Mouse (Mus musculus) stomach, postnatal 0 days (tissue): ENCODE results near the gene Hs3st5. TPM values are rescaled to one million over a fixed set of nuclear protein-coding genes. Genes with fewer than 3 reads are reported as not detected.

Experiments used
- ATAC-seq: fragments of 200-750 bp; cut with Nextera tagmentation; 2 replicates; pipeline ENCODE4 v1.8.0; 2017; ENCODE audit not compliant: low FRiP score, low TSS enrichment
- DNase-seq: peaks from one replicate; pipeline ENCODE4 v3.0.0-alpha.2; 2016; ENCODE audit warnings: low spot score
- H3K27ac ChIP-seq: fragments of 300-500 bp; sonication (generic); replicated peaks from 2 replicates; pipeline ENCODE4 v1.5.1; 2014; ENCODE audit warnings: mild to moderate bottlenecking, control low read depth
- H3K27me3 ChIP-seq: fragments of 300-500 bp; sonication (generic); 2 replicates; pipeline ENCODE4 v1.6.1; 2014; ENCODE audit warnings: low read length; ENCODE audit not compliant: control insufficient read depth, insufficient read depth
- H3K36me3 ChIP-seq: fragments of 300-500 bp; sonication (generic); 2 replicates; pipeline ENCODE4 v1.6.1; 2014; ENCODE audit warnings: low read length, mixed read lengths; ENCODE audit not compliant: control insufficient read depth, insufficient read depth
- H3K4me1 ChIP-seq: fragments of 300-500 bp; sonication (generic); replicated peaks from 2 replicates; pipeline ENCODE4 v1.6.1; 2014; ENCODE audit warnings: antibody characterized with exemption; ENCODE audit not compliant: control insufficient read depth, insufficient read depth
- H3K4me2 ChIP-seq: fragments of 300-500 bp; sonication (generic); replicated peaks from 2 replicates; pipeline ENCODE4 v1.6.1; 2014; ENCODE audit warnings: low read depth, mild to moderate bottlenecking, control low read depth, moderate library complexity
- H3K4me3 ChIP-seq: fragments of 300-500 bp; sonication (generic); 2 replicates; pipeline ENCODE4 v1.5.1; 2014; ENCODE audit warnings: low read depth, low read length, control low read depth
- H3K9ac ChIP-seq: fragments of 300-500 bp; sonication (generic); 2 replicates; pipeline ENCODE4 v1.6.1; 2014; ENCODE audit warnings: mild to moderate bottlenecking, low read length, control low read depth, mixed read lengths
- H3K9me3 ChIP-seq: fragments of 300-500 bp; sonication (generic); 2 replicates; pipeline ENCODE4 v1.6.1; 2016; ENCODE audit warnings: low read length; ENCODE audit not compliant: control insufficient read depth
- CTCF ChIP-seq: IDR thresholded peaks from 2 replicates; pipeline ENCODE4 v1.5.1; 2016; ENCODE audit warnings: antibody characterized with exemption, low read depth, mild to moderate bottlenecking, moderate library complexity
- EP300 ChIP-seq: optimal IDR thresholded peaks from 2 replicates; pipeline ENCODE3; 2016; ENCODE audit warnings: antibody characterized with exemption
- WGBS: fragments of 180-500 bp; shearing (Covaris S2); extraction: QIAGEN DNeasy Blood & Tissue Kit; methylation state at CpG from one replicate; pipeline ENCODE4 v1.1.7; 2014; 5-methylcytosine and 5-hydroxymethylcytosine counted together
- polyA plus RNA-seq: library from polyadenylated mRNA; unstranded; fragments of >200 nt; fragmentation: Nextera tagmentation; extraction: Ambion mirVana; gene quantifications from 2 replicates; pipeline ENCODE4 v1.2.1, GENCODE M21; 2015

The Hs3st5 gene
- polyA plus RNA-seq, 1 experiment from 2014 or later = 1.0 TPM

DNA sequence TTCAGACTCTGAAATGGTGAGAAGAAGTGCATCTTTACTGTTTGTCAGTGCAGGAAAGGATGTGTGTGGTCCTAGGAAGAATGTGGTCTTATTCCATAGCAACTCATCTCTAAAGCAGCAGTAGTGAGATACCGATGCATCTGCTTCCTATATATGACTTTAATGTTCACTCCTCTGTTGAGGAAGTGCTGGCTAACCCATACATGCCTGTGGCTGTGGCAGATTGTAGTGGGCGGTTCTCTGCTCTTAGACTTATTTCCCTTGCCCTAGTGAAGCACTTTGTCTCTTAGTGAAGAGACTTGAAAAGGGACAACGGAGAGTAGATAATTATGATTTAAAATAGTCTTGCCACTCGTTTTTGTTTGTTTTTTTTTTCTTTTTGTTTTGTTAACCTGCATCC, 47.4 kb downstream of the Hs3st5 start:
- H3K4me2 ChIP-seq = no peak overlapping the region
- TF ChIP-seq CTCF = no peak
- no peak for TF ChIP-seq EP300
- no peaks in the 10 kb centered on the region for H3K4me1 ChIP-seq
- ATAC-seq = no peak
- no peaks in the 10 kb centered on the region for H3K27me3 ChIP-seq
- no peak overlapping the region for H3K9ac ChIP-seq
- no peak overlapping the region for H3K4me3 ChIP-seq
- no peaks in the 10 kb centered on the region for H3K36me3 ChIP-seq
- no peak for DNase-seq
- H3K9me3 ChIP-seq = no peaks in the 10 kb centered on the region
- 63% methylated on average over 4 of the region's 4 CpGs for WGBS
- no peak overlapping the region for H3K27ac ChIP-seq

DNA sequence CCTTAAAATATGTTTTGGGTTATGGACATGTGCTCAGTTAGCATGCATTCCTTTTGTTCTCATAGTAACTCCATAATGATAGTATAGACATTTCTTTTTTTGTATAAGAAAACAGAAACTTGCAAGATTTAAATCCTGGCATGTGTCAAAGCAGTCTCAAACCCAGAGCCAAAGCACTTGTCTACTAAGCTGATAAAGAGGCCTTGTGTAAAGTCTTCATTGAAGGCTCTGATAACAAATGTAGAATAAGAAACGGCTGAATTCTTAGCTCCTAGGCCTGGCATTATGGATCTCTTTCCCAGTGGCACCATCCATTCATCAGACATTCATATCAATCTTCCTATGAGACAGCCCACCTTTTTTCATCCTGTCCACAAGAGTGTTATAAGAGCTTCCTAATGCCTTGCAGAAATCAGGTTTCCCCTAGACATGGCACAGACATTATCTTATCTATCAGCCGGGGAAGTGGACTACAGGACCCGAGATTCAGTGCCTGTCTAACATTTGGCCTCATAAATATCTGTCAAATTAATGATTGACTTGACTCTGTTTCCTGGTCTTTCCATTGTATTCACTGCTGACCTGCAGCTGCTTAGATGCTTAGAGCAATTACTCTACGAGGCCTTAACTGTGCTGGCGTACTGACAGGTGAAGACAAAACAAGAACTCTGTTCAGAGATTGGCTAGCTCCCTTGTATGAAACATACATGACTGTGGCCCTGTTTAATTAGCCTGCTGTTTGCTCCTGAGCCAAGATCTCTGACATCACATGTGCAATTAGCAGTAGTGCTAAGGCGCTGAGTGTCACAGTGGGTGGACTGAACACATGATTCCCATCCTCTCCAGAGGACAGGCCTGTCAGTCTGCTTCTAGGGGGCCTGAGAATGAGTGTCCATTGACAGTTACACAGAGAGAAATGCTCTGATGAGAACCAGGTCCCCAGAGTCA, 48.6 kb downstream of the Hs3st5 start:
- no peaks in the 10 kb centered on the region for H3K9me3 ChIP-seq
- no peak for DNase-seq
- 35% methylated on average over 6 of the region's 6 CpGs for WGBS
- H3K9ac ChIP-seq = no peak overlapping the region
- H3K4me1 ChIP-seq = no peaks in the 10 kb centered on the region
- H3K4me2 ChIP-seq = no peak overlapping the region
- no peak overlapping the region for H3K27ac ChIP-seq
- no peak for ATAC-seq
- no peaks in the 10 kb centered on the region for H3K36me3 ChIP-seq
- no peak overlapping the region for H3K4me3 ChIP-seq
- TF ChIP-seq CTCF = no peak
- TF ChIP-seq EP300 = no peak
- H3K27me3 ChIP-seq = no peaks in the 10 kb centered on the region

DNA sequence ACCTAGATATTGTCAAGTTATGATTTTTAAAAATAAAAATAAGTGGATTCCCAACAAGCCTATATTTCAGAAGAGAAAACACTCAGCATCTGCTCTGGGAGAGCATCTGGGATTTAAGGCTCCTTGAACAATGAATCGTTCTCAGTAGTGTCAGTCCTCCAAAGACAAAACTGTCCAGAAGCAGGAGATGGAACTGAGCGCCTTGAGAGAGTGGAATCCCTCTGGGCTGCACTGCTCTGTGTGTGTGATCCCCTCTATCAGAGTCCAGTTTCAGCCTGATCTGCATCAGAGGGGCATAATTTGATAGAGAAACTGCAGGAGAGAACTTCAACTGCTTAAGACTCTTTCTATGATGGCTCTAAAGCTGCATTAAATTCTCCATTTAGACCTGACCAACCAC, 49.5 kb downstream of the Hs3st5 start:
- H3K36me3 ChIP-seq = no peaks in the 10 kb centered on the region
- H3K4me1 ChIP-seq = no peaks in the 10 kb centered on the region
- H3K4me2 ChIP-seq = no peak overlapping the region
- 74% methylated on average over 2 of the region's 2 CpGs for WGBS
- H3K27me3 ChIP-seq = no peaks in the 10 kb centered on the region
- no peaks in the 10 kb centered on the region for H3K9me3 ChIP-seq
- H3K9ac ChIP-seq = no peak overlapping the region
- H3K27ac ChIP-seq = no peak overlapping the region
- no peak overlapping the region for H3K4me3 ChIP-seq
- ATAC-seq (no peak), DNase-seq (no peak)
- TF ChIP-seq EP300 (no peak), CTCF (no peak)

GRCm38 (mm10) chr10:36557673-36558072, 51.1 kb downstream of the Hs3st5 start:
- DNase-seq = no peak
- ATAC-seq = no peak
- H3K27ac ChIP-seq = no peak overlapping the region
- no peaks in the 10 kb centered on the region for H3K36me3 ChIP-seq
- H3K4me2 ChIP-seq = no peak overlapping the region
- 85% methylated on average over 6 of the region's 6 CpGs for WGBS
- no peaks in the 10 kb centered on the region for H3K27me3 ChIP-seq
- H3K4me3 ChIP-seq = no peak overlapping the region
- H3K9me3 ChIP-seq = no peaks in the 10 kb centered on the region
- no peak overlapping the region for H3K9ac ChIP-seq
- H3K4me1 ChIP-seq = no peaks in the 10 kb centered on the region
- TF ChIP-seq CTCF (no peak), EP300 (no peak)

GRCm38 (mm10) chr10:36558736-36559135, 52.1 kb downstream of the Hs3st5 start:
- no peaks in the 10 kb centered on the region for H3K4me1 ChIP-seq
- H3K36me3 ChIP-seq = no peaks in the 10 kb centered on the region
- DNase-seq (no peak), ATAC-seq (no peak)
- TF ChIP-seq EP300 (no peak), CTCF (no peak)
- no peak overlapping the region for H3K4me3 ChIP-seq
- 76% methylated on average over 5 of the region's 5 CpGs for WGBS
- no peak overlapping the region for H3K27ac ChIP-seq
- H3K9ac ChIP-seq = no peak overlapping the region
- no peak overlapping the region for H3K4me2 ChIP-seq
- no peaks in the 10 kb centered on the region for H3K27me3 ChIP-seq
- H3K9me3 ChIP-seq = no peaks in the 10 kb centered on the region

- no peak overlapping the region for H3K4me3 ChIP-seq
- WGBS = 41% methylated on average over 2 of the region's 2 CpGs
- H3K4me1 ChIP-seq = no peaks in the 10 kb centered on the region
- DNase-seq (no peak), ATAC-seq (no peak)
- no peaks in the 10 kb centered on the region for H3K36me3 ChIP-seq
- H3K9ac ChIP-seq = no peak overlapping the region
- no peak overlapping the region for H3K27ac ChIP-seq
- no peak overlapping the region for H3K4me2 ChIP-seq
- H3K9me3 ChIP-seq = no peaks in the 10 kb centered on the region
- H3K27me3 ChIP-seq = no peaks in the 10 kb centered on the region
- no peak for TF ChIP-seq EP300
- no peak for TF ChIP-seq CTCF
Observed at GRCm38 (mm10) chr10:36567258-36567657, 60.6 kb downstream of the Hs3st5 start.
